Mouse (Mus musculus): ENCODE data around the gene Gipr.

DNA sequence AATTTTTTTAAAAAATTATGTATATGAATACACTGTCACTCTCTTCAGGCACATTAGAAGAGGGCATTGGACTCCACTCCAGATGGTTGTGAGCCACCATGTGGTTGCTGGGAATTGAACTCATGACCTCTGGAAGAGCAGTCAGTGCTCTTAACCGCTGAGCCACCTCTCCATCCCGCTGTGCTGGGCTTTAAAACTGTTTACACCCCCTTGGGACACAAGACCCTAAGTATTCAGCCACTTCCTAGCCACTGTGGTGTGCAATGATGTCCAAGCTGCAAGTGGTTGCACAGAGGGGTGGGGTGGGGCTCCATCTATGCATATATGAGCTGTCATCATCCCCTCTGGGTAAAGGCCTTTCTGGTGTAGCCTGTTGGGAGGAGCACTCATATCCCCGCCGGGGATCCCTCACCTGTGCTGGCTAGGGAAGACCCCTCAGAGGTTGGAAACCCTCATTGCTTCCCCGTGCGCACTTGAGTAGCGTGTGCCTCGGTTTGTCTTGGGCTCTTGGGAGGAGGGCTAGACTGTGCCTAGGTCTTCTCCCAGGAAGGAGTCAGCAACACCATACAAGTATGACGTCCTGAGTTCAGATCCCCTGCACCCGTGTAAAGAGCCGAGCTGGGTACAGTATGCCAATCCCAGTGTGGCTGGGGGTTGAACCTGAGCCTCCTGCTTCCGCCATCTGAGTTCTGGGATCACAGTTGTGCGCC lies 42.4 kb upstream of the Gipr start:
- TF ChIP-seq CTCF (conservative IDR thresholded peaks at IDR 0.05; ENCODE audit: low read length) (no peak), POU5F1 (IDR thresholded peaks at IDR 0.05; ENCODE audit: borderline replicate concordance, low read length) (no peak)
